Mouse (Mus musculus): ENCODE data around the gene Tfec.

The Tfec gene

DNA sequence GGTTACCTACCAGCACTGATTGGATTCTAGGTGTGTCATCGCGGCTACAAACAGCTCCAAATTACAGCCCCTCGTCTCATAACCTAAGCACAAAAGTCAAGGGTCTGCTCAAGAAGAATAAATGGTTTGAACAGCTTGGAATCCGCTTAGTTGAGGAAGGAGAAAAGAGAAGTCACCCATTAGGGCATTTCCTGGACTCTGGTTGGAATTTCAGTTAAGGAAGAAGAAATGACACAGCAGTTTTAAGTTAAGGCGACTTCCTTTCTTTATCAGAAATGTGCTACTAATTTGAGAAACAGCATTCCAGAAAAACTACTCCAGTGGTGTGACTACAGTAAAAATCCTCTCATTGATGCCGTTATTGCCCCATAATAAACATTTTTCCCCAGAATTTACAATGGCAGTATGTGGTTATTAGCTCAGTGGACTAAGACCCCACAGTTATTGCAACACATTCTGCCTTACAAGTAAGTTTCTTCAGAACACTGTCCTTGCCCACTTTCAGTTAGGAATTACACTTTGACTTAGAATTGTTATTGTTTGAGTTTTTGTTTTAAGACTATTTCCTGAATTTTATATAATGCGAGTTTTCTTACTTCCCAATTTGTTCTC, at the start of gene Tfec:
Tfec (minus strand) TSS at position 191 of the 612 bp plus-strand sequence.
- DNase-seq (ENCODE audit: low spot score): no peak

DNA sequence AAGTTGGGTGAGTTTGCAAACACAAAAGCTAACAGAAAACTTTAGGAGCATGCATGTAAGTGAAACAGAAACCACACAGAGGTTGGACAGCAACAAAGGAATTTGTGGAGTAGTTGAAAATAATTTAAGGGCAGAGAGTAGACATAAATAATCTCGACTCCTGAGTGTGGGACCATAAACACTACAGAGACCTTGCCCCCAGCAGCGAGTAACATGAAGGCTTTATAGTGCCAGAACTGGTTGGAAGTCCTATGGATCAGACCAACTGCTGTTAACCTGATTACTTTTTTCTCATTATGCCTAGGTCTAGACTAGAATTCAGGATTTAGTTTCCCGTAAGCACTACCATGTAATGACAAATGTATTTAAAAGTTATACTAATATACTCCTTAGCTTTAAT, 49.6 kb upstream of the Tfec start:
- DNase-seq (ENCODE audit: low spot score): no peak

DNA sequence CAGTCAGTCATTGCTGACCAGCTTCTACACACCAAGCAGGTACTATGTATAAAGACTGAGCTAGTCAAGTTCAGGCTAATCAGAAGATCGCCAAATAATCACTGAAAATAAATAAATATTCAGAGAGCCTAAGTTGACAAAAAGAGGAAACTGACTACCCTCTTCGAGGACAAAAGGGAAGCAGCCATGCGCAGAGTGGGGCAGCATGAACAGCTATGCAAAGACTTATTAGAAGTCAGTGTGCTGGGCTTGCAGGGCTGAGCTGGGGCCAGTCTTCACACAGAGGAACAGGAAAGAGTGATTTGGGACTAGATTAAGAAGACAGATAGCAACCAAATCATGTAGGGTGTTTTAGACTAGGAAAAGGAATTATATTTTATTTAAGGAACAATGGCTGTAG, 45.3 kb upstream of the Tfec start:
- DNase-seq (ENCODE audit: low spot score): no peak

DNA sequence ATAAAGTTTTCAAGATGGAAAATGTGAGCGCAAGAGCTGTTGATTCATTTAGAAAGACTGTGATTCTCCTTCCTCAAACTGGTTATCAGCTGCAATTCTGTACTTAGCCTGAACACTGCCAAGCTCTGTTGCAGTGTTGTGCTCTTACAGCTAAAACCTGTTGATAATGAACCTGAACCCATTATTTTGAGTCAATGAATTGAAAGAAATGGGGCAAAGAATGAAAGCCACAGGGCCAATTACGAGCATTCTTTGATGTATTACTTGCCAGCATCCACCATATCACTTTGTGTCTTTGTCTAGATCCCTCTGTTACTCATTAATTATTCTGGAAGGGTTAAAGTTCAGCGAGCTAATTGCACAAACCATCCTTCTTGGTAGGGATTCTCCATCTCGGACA, 44.2 kb upstream of the Tfec start:
- peak; percentile 36 for DNase-seq (ENCODE audit: low spot score)

DNA sequence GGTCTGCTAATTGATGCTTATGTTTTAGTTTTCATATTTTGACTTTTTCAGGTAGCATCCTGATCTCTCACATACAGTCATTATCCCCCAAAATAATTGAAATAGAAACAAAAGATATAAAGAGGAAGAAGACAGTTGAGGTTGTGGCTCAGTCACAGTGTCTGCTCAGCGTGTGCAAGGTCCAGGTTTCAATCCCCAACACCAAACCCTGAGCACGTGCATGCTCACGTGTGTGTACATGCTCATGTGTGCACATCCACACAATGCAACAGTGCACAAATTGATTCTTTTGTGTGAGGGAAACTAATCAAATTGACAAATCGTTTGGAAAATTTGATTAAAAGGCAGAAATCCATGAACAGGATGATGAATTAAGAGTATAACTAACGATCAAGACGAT, 32.8 kb upstream of the Tfec start:
- no peak for DNase-seq (ENCODE audit: low spot score)

DNA sequence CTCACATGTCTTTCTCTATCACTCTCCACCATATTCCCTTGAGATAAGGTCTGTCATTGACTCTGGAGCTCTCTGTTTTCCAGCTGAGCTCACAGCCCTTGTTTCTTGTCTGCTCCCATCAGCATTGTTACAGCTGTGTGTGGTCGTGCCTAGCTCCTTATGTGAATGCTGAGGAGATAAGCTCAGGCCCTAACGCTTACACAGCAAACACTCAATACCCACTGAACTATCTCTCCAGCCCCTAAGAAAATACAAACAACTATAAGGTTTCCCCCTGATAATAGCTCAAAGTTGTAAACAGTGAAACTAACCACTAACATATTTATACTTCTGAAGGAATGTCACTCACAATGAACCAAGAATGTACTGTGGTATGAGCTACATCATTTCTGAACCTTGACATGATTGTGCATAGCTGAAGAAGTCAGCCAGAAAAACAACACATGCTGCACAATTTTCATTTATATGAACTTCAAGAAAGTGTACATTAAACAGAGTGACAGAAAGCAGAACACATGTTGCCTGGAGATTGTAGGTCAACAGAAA, 21.9 kb upstream of the Tfec start:
- DNase-seq (ENCODE audit: low spot score): no peak

DNA sequence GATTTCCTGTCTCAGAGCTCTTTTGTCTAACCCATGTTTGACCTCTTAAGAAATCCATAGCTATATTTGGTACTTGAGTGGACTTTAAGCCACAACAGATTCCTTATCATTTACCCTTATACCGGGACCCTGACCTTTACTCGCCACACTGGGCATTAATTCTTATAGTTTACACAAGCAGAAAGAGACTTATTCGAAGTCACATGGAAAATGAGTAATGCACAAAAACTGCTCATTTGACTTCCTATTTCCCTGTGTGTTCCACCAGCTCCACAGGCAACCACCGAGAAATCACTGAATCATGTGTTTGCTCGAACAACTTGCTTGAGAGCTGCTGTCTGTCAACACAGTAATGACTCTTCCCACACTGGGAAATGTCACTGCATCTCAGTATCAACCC, 6.4 kb downstream of the Tfec start:
- DNase-seq (ENCODE audit: low spot score): no peak

DNA sequence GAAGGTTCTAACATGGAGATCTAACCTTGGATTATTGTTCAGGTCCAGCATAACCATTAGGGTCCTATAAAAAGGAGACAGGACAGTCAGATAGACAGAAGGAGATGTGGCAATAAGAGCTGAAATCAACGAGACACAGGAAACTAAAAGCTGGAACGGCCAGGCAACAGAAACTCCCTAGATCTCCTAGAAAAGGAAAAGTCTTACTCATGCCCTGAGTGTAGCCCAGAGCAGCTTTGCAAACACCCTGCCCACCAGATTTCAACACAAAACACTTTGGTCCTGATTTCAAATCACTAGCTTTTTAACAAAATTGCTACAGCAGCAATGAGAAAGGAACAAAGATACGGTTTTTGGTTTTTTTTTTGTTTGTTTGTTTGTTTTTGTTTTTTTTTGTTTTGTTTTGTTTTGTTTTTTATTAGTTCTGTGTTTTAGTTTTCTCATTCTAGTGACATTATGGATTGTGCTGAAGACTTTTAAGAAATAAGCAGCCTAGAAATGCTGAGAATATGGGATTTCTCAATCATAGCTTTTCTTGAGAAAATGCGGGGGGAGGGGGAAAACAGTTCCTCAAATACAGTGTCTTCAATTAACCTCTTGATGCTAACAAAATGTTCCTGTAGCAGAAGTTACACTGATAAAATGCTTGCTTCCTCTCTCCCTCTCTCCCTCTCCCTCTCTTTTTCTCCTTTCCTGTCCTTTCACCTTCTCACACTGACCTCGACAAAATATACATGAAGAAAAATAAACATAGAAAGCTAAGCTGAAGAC, 14.5 kb downstream of the Tfec start:
- DNase-seq (ENCODE audit: low spot score): no peak

DNA sequence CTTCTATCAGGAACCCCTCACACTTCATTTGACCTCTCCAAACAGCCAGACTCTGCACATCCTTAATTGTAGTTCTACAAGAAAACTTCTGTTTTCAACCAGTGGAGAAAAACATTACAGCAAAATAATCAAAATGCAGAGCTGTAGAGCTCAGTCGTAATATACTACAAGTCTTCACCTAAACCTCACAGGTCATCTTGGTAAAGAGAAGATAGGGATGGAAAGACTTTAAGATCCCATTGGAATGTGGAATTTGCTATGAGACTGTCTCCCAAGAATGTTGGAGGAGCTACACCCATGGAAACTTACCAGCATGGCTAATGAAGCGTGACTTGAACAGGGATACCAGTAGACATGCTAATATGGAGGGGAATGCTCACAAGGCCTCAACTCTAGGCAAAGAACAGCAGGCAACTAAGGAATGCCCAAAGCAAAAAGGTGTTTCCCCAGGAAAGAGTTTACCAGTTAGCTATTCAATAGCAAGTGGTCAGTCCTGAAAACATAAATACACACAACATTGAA, 24.2 kb downstream of the Tfec start:
- DNase-seq (ENCODE audit: low spot score): no peak

DNA sequence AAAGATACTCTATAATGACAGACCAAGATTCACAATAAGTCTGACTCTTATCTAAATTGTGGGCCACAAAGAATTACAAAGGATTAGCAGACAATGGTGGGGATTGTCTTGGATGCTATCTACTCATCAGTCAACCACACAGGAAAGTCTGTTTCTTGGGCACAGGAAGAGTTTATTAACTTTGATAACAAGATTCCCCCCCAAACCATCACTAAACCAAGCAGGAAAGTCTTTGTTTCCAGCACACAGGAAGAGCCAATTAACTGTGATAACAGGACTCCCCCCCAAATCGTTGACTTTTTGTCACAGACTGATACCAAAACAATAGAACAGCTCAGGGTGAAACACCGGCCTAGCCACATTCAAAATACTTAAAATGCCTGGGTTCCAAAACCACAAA, 28.2 kb downstream of the Tfec start:
- no peak for DNase-seq (ENCODE audit: low spot score)

DNA sequence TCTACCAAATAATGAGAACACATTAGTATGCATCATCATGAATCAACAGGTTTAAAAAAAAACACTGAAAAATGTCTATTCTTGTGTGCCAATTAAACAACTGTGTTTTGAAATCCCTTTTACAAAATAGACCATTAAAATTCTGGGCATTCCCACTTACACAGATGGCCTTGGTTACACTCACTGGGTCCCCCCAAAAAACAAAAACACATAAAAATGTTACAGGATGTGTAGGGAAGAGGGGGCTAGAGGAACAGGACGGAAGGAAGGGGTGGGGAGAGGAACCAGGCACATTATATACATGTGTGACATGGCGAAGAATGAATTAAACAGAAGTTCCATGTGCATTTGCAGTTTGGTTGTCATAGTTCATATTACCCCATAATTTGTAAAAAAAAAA, 29.9 kb downstream of the Tfec start:
- DNase-seq (ENCODE audit: low spot score): no peak

DNA sequence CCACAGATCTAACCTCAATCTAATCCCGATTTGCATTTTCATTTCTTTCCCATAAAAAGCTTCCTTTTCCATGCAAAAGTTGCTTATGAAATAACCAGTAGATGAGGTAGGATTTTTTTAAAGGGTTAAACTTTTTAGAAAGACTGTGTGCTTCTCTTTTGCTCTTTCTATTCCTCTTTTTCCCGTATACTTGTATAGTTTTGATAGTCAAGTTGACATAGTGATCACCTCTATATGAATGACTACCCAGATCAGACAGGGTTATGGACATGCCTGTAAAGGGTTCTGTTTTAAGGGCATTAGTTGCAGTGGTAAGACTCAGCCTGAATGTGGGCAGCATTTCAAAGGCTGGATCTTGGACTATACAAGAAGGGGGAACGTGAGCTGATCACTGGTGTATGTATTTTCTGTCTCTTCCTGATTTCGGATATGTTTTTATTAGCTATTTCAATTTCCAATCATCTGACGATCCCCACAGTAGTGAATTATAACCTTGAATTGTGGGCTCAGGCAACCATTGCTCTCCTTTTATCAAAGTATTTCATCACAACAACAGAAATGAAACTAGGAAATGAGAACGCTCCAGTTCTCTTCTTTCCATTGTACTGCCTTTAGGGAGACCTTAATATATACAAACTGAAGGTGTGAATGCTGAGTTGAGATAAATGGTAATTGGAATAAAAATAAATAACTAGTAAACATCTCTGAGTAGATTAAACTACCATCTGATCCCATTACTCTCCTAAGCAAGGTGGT, 35.3 kb downstream of the Tfec start:
- no peak for DNase-seq (ENCODE audit: low spot score)

DNA sequence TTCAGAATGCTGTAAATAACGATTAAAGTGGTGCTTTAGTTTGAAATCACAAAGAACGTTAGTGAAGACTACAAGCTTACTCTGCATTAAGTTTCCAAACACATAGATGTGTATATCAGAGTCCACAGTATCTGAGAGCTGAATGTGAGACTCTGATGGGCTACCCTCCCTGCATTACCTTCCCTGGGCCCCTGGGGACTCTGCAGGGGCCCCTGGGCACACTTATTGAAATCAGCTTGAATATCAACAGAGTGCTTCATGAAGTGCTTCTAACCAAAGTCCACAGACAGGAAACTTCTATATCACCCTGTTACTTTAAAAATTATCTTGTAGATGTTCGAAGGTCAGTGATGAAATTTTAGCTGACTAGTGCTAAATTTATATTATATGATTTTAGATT, 36.2 kb downstream of the Tfec start:
- DNase-seq (ENCODE audit: low spot score): no peak

DNA sequence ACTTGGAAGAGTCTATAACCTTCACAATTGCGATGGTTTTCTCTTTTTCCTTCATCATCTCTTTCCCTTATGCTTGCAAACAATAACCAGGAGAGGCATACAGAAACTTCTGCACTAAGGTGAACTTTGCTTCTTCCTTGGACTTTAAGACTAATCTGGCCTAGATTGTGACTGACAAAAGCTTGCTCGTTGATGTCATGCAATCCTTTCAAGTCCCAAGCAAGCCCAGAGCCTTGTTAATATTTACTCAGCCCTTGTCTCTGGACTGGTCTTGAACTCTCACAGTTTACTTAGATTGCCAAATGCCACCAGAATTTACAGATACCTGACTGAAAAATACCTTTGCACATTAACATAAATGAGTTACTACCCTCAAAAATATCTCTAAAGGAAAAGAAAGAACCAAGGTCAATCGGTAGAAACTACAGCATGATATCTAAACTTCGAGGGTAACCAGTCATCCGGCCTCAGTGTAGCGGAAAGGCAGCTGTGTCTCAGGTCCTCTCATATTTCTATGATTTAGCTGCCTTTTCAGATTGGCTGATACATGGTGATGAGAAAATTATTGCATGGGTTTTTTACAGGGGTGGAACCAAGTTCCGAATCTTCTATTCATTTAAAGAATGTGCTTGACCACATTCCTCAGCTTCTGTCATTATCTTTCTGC, 42.2 kb downstream of the Tfec start:
- no peak for DNase-seq (ENCODE audit: low spot score)

DNA sequence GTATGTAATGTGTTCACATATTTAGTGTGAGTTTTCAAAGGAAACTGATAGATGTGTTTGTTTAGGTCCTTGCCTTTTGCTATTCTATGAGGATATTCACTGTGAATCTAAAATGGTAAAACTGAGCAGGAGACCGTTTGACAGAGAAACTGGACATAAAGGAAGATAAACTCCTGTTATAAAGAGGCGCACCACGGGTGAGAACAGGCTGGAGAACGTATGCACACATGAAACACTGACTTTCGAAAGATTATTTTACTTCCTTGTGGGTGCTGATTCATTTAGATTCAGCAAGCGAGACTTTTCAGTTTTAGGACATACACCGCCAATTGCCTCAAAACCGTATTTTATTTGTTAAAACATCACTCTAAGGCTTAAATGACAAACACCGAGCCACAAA, 43.3 kb downstream of the Tfec start:
- no peak for DNase-seq (ENCODE audit: low spot score)

DNA sequence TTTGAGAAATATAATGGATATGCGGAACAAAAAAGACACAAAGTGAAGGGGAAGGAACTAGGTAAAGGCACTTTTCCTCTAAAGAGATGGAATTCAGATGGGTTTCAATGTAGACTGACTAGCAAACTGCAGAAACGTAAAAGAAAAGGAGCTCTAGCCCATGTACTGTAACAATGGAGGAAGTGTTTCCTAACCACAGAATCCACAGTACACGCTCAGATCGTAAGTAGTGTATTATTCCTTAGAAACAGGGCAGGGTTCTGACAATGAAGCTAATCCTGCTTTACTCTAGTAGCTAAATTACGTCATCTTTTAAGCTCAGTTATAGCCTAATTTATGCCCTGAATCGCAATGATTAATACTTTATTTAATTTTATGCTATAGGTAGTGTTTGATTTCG, 51.7 kb downstream of the Tfec start:
- DNase-seq (ENCODE audit: low spot score): no peak

DNA sequence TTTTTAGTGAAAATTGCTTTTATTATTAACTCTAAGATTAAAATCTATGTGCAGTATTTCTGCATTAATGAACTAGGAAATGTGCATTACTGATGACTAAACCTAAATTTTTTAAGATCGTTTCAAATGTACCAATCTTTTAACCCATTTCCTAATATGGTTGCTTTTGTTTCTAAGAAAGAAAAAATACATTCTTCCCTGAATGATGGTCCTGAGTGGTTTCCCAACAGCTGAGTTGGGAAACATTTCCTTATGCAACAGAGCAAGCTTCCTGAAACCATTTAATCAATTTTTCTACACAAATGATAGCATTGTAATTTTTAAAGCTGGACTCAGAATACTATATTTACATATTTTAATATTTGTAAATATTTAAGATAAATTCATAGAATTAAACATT, 62.6 kb downstream of the Tfec start:
- no peak for DNase-seq (ENCODE audit: low spot score)

DNA sequence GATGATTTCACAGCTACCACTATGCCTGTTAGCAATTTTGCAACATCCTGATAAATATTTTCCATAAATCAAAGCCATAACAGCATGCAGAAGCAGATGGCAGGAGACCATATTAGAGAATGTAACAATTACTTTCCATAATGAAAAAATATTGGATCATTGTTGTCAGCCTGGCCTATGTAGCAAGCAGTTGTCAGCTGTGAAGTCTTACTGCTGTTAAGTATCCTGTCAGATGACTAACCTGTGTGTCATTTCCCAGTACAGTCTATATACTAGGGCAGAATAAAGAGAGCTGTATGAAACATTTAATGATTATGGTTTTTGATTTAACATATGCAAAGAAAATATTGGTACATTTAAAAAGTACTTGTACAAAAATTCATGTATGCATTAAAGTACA, 69.9 kb downstream of the Tfec start:
- no peak for DNase-seq (ENCODE audit: low spot score)

DNA sequence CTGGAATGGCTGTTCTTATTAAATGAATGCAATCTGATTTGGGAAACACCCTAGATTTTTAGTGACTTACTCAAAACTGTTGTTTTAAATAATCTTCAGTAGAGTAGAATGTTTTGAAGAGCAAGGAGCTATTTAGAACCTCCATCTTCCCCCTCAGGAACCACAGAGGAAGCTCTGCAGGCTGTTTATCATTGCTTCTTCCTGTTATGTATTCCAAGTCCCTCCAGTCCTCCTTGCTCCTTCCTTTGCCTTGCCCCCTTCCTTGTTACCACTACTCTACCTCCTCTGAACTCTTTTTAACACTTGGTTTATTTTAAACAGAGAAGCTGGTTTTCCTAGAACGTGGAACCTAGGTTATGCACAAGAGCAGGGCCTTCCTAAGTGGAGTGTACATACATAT, 76.3 kb downstream of the Tfec start:
- DNase-seq (ENCODE audit: low spot score): no peak

DNA sequence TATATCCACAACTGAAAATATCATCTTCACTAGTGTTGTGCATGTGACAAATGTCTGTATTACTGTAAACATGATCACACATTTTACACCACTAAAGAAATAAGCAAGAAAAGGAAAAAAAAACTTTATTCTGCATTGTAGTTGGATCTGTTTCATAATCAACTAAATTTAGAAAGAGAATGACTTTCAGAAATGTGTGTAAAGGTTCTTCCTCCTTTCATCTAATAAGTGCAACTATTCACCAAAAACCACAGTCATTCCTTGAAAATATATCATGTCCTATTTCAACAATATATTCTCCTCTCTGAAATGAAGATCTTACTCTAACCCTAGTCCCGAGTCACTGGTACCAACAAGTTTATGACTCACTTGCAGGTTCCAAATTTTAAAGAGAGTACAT, 91.9 kb downstream of the Tfec start:
- no peak for DNase-seq (ENCODE audit: low spot score)

DNA sequence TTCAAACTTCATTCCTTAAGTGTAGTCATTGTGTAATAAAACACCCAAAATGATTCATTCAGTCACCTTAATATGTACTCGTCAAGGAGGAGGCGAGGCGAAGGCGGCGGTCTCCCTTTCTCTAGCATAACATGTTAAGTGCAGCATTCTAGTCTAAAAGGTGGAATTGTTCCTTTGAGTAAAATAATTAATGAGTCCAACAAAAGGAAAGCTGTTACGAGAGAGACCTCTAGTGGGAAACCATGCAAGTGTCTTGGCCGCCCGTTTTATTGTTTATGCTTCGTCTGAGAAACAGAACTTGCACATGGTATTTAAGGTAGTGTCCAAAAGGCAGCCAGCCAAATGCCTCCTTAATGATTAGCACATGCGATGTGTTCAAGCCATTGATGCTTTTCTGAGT, 100.6 kb downstream of the Tfec start:
- DNase-seq (ENCODE audit: low spot score): peak; percentile 86

DNA sequence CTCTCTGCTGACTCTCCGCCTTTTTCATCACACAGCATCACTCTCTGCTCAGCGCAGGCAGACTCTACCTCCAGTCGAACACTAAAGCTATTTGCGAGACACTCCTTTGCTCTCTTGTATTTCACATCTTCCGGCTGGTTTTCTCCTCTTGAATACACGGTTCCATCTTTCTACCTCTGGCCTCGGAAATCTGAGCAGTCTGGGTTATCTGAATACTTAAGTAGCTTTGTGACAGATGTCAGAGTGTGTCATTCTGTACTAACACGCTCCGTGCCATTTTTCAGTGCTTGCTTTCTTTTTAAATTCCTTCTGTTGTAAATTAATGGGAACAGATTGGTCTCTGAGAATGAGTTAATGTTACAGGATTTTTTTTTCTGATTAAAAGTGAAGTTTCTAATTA, 101.3 kb downstream of the Tfec start:
- no peak for DNase-seq (ENCODE audit: low spot score)
